In genomic region chr1:73084946-73085345, GRCm38 (mm10) we compare ENCODE assay signal across 19 mouse cellular contexts.
"Had no signal": no experiment of that assay in that cellular context is flagged by ENCODE, and none has a peak within 500 bp of the region (broad histone marks: within the 10 kb centered on the region; RNA-seq: fewer than 3 reads in every experiment).

No protein-coding gene starts in this region.

- H3K27me3 ChIP-seq: midbrain, embryonic 13.5 days; midbrain, embryonic 15.5 days; neural tube, embryonic 13.5 days; neural tube, embryonic 15.5 days; stomach, embryonic 15.5 days had no signal

- DNase-seq: liver, postnatal 0 days; lung, embryonic 14.5 days; lung, postnatal 10 days; lung, postnatal 4 days; retina, postnatal 1 day; right cerebral cortex, adult 18-20 months; right cerebral cortex, postnatal 25 days; thymus, adult 2 months; thymus, postnatal 25 days; thymus, postnatal 4 days had no signal

- H3K4me1 ChIP-seq: liver, embryonic 15.5 days had no signal

- H3K36me3 ChIP-seq: liver, embryonic 15.5 days; midbrain, embryonic 13.5 days; midbrain, embryonic 15.5 days; neural tube, embryonic 13.5 days; neural tube, embryonic 15.5 days; stomach, embryonic 15.5 days had no signal

- H3K9ac ChIP-seq: liver, embryonic 15.5 days; liver, postnatal 0 days; lung, embryonic 14.5 days; midbrain, embryonic 13.5 days; midbrain, embryonic 15.5 days; neural tube, embryonic 13.5 days; neural tube, embryonic 15.5 days; stomach, embryonic 15.5 days had no signal

- H3K9me3 ChIP-seq: liver, embryonic 15.5 days; midbrain, embryonic 13.5 days; midbrain, embryonic 15.5 days; neural tube, embryonic 13.5 days; neural tube, embryonic 15.5 days; stomach, embryonic 15.5 days had no signal

- ATAC-seq: liver, postnatal 0 days; midbrain, embryonic 13.5 days; midbrain, embryonic 15.5 days had no signal

- H3K27ac ChIP-seq: liver, embryonic 15.5 days; midbrain, embryonic 13.5 days; midbrain, embryonic 15.5 days; neural tube, embryonic 13.5 days; neural tube, embryonic 15.5 days; stomach, embryonic 15.5 days; stomach, postnatal 0 days had no signal

- H3K4me3 ChIP-seq: liver, embryonic 15.5 days; midbrain, embryonic 13.5 days; midbrain, embryonic 15.5 days; myocyte; neural tube, embryonic 13.5 days; neural tube, embryonic 15.5 days; stomach, embryonic 15.5 days had no signal

- H3K4me2 ChIP-seq: liver, embryonic 15.5 days; lung, embryonic 14.5 days; midbrain, embryonic 11.5 days; midbrain, embryonic 13.5 days; midbrain, embryonic 15.5 days; neural tube, embryonic 13.5 days; neural tube, embryonic 15.5 days; stomach, embryonic 15.5 days had no signal
